8 mouse cellular contexts compared by ENCODE assay signal in genomic region chr14:119007103-119007951, GRCm38 (mm10).
DNase-seq lines count a peak whose midpoint lies in the region; ATAC-seq lines count a peak whose summit lies in the region.

No protein-coding gene starts in this region.

- H3K4me2 ChIP-seq in intestine, embryonic 14.5 days (ENCODE audit: low read length), result peak overlapping the region; percentile 91

- H3K27me3 ChIP-seq in intestine, embryonic 14.5 days (replicated peaks; ENCODE audit: control insufficient read depth, insufficient read depth, low read length), result no peaks in the 10 kb centered on the region

- intact Hi-C loops in gastrocnemius, postnatal 36 days (cut with DNase I), result no loop called here
- intact Hi-C loops in left cerebral cortex, postnatal 10 days (cut with DNase I), result no loop called here

- peaks cover 7% of the 10 kb centered on the region; the same call in 1 of the 2 replicates for H3K36me3 ChIP-seq in intestine, embryonic 14.5 days (ENCODE audit: control insufficient read depth, insufficient read depth, low read length)

- peak overlapping the region; percentile 34 for H3K9ac ChIP-seq in intestine, embryonic 14.5 days (ENCODE audit: low read length)

- peak overlapping the region; percentile 46 for H3K4me3 ChIP-seq in intestine, embryonic 14.5 days (ENCODE audit: low read depth, low read length)

- H3K27ac ChIP-seq in intestine, embryonic 14.5 days (ENCODE audit: low read depth), result peak overlapping the region; percentile 65

- peak; percentile 96 for DNase-seq in adrenal gland, postnatal 10 days
- DNase-seq in embryo, embryonic 9.5 days (ENCODE audit: extremely low spot score), result peak; percentile 96
- DNase-seq in gastrocnemius, postnatal 36 days, result peak; percentile 93 to 96
- peak; percentile 96 for DNase-seq in intestine, embryonic 14.5 days (ENCODE audit: low spot score)
- peak; percentile 97 to 98 for DNase-seq in left cerebral cortex, postnatal 10 days (ENCODE audit: extremely low spot score in 1 of 2, low spot score in 2 of 2)
- peak; percentile 94 for DNase-seq in right cerebral cortex, postnatal 14 days
- DNase-seq in urinary bladder, postnatal 25 days (ENCODE audit: low spot score), result peak; percentile 89

- no peaks in the 10 kb centered on the region for H3K9me3 ChIP-seq in intestine, embryonic 14.5 days (ENCODE audit: control insufficient read depth, low read length)

- 1% methylated on average over 13 of the region's 13 CpGs for WGBS in intestine, embryonic 14.5 days

- ATAC-seq in intestine, embryonic 14.5 days (replicated peaks; ENCODE audit: low FRiP score, low TSS enrichment, low read depth), result peak; percentile 98
- peak; percentile 95 for ATAC-seq in megakaryocyte progenitor cell, adult 5-6 weeks (replicated peaks; ENCODE audit: poor library complexity)

- H3K4me1 ChIP-seq in intestine, embryonic 14.5 days (replicated peaks; ENCODE audit: control insufficient read depth, insufficient read depth, low read length), result peaks cover 5% of the 10 kb centered on the region; the same call in 1 of the 2 replicates

Comparison
In these comparisons a context has a peak if more than half of its experiments do, and no peak if none do; other contexts are left out.
1. Peak in every context shown above with its lines: DNase-seq, ATAC-seq, H3K4me3 ChIP-seq and H3K27ac ChIP-seq.